Mouse (Mus musculus) MEL (cell line): ENCODE data around the gene Foxk2.

Experiments used
- CTCF ChIP-seq, 3 experiments: IDR thresholded peaks in 2 of 3; conservative IDR thresholded peaks in 1 of 3; 2 replicates each; pipeline ENCODE4 v1.5.1; 2011 to 2012; ENCODE audit warnings: low read length in 3 of 3, low read depth in 2 of 3, mild to moderate bottlenecking in 2 of 3, improper control_type of control experiment in 1 of 3, inconsistent platforms in 1 of 3, mixed read lengths in 1 of 3, moderate library complexity in 1 of 3; ENCODE audit not compliant: control insufficient read depth in 1 of 3, insufficient read depth in 1 of 3, poor library complexity in 1 of 3, severe bottlenecking in 1 of 3
- EP300 ChIP-seq, 2 experiments: IDR thresholded peaks; 2 replicates each; pipeline ENCODE4 v1.6.1; 2011; ENCODE audit warnings: improper control_type of control experiment in 2 of 2, low read length in 2 of 2, low read depth in 1 of 2, mild to moderate bottlenecking in 1 of 2
- GATA1 ChIP-seq: IDR thresholded peaks from 2 replicates; pipeline ENCODE4 v1.6.1; 2011; ENCODE audit warnings: low read depth, low read length, improper control_type of control experiment
- JUND ChIP-seq: IDR thresholded peaks from 2 replicates; pipeline ENCODE4 v1.6.1; 2011; ENCODE audit warnings: low read depth, mild to moderate bottlenecking, improper control_type of control experiment, low read length
- MAFK ChIP-seq: IDR thresholded peaks from 2 replicates; pipeline ENCODE4 v1.6.1; 2011; ENCODE audit warnings: low read depth, mild to moderate bottlenecking, low read length, improper control_type of control experiment, borderline replicate concordance
- MXI1 ChIP-seq: IDR thresholded peaks from 2 replicates; pipeline ENCODE4 v1.6.1; 2011; ENCODE audit warnings: mild to moderate bottlenecking, low read depth, low read length, improper control_type of control experiment
- POLR2A ChIP-seq, 2 experiments: IDR thresholded peaks; 2 replicates each; pipeline ENCODE4 v1.6.1; 2011 to 2012; ENCODE audit warnings: low read length in 2 of 2, mild to moderate bottlenecking in 2 of 2, control low read depth in 1 of 2, improper control_type of control experiment in 1 of 2, low read depth in 1 of 2, moderate library complexity in 1 of 2; ENCODE audit not compliant: control insufficient read depth in 1 of 2, insufficient read depth in 1 of 2, poor library complexity in 1 of 2
- POLR2AphosphoS2 ChIP-seq: IDR thresholded peaks from 2 replicates; pipeline ENCODE4 v1.6.1; 2011; ENCODE audit warnings: low read length, improper control_type of control experiment
- UBTF ChIP-seq: IDR thresholded peaks from 2 replicates; pipeline ENCODE4 v1.6.1; 2012; ENCODE audit warnings: low read depth, mild to moderate bottlenecking, inconsistent platforms, low read length, improper control_type of control experiment, moderate library complexity, borderline replicate concordance; ENCODE audit not compliant: insufficient read depth

- TF ChIP-seq UBTF (no peak), CTCF (IDR thresholded peaks at IDR 0.05 in 2 of 3, conservative IDR thresholded peaks at IDR 0.05 in 1 of 3; ENCODE audit: control insufficient read depth in 1 of 3, insufficient read depth in 1 of 3, low read depth in 2 of 3, low read length in 3 of 3, poor library complexity in 1 of 3, severe bottlenecking in 1 of 3) (no peak), EP300 (IDR thresholded peaks at IDR 0.05; ENCODE audit: low read depth in 1 of 2, low read length in 2 of 2) (no peak), GATA1 (no peak), POLR2A (IDR thresholded peaks at IDR 0.05; ENCODE audit: control insufficient read depth in 1 of 2, insufficient read depth in 1 of 2, low read depth in 1 of 2, low read length in 2 of 2, poor library complexity in 1 of 2) (no peak), MAFK (no peak), POLR2AphosphoS2 (no peak), MXI1 (no peak), JUND (no peak)
Measured at GRCm38 (mm10) chr11:121261074-121261473, 1.3 kb downstream of the Foxk2 start.
